Mouse (Mus musculus): ENCODE results near the gene Pdf.

- TF ChIP-seq POLR2A (IDR thresholded peaks at IDR 0.05; ENCODE audit: extremely low read depth, insufficient read depth, low read length) (no peak), CTCF (IDR thresholded peaks at IDR 0.05; ENCODE audit: low read depth, low read length) (peak; percentile 47)
Observed at GRCm38 (mm10) chr8:107085358-107085757, 36.9 kb upstream of the Pdf start.

Measured in liver, adult 2 months (tissue).